Mouse (Mus musculus) liver, adult 2 months (tissue): ENCODE measurements around the gene Lipm.

ENCODE experiments used
- CTCF ChIP-seq: fragments of 200-500 bp; IDR thresholded peaks from 2 replicates; pipeline ENCODE4 v1.5.1; 2011; ENCODE audit warnings: low read depth, low read length, control low read depth
- POLR2A ChIP-seq: fragments of 200-500 bp; IDR thresholded peaks from 2 replicates; pipeline ENCODE4 v1.6.1; 2011; ENCODE audit warnings: low read length, control low read depth; ENCODE audit not compliant: insufficient read depth; ENCODE audit errors: extremely low read depth

DNA sequence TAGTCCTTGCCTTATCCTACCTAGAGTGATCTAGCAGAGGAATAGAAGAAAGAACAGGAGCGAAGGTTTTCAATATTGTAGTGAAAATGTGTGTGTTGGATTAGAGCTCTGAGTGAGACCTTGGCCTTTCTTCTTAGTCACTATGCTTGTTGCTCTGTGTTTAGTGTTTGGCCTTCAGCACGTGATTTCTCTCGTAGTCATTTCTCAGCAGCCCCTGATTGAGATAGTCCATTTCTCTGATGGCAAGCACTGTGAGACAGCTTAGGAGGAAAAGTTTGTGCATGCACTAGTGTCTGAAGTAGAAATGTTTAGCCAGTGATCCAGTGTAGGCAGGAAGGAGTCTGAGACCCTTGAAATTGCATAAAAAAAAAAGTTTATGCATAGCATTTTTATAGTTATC lies 4.1 kb downstream of the Lipm start:
- TF ChIP-seq CTCF (no peak), POLR2A (no peak)
